Mouse (Mus musculus) adipose tissue, adult 10 weeks (tissue): Measurements from ENCODE around the gene Fzd10. TPM values are rescaled to one million over a fixed set of nuclear protein-coding genes. Genes with fewer than 3 reads are reported as not detected.

Experiments
- polyA plus RNA-seq: library from polyadenylated mRNA; stranded (reverse); fragments of 350-450 nt; fragmentation: Illumina TruSeq; extraction: RNeasy Lipid Tissue Mini Kit (QIAGEN cat#74804); gene quantifications from one replicate; pipeline ENCODE4 v1.2.3, GENCODE M21; 2014; ENCODE audit warnings: low read depth, low replicate concordance

Gene Fzd10
- 0.87 TPM for polyA plus RNA-seq

GRCm38 (mm10) chr5:128600072-128601021 lies at the start of gene Fzd10:
Fzd10 (plus strand) TSS chr5:128600844.

Other genes starting within 250 kb of the Fzd10 start
- gene Tmem132d, start 167.8 kb upstream of the Fzd10 start, polyA plus RNA-seq, result 0.16 TPM
- gene Piwil1, start 101.7 kb downstream of the Fzd10 start, polyA plus RNA-seq, result 2.3 TPM